Mouse (Mus musculus): ENCODE results near the gene D630045J12Rik.

The D630045J12Rik gene

DNA sequence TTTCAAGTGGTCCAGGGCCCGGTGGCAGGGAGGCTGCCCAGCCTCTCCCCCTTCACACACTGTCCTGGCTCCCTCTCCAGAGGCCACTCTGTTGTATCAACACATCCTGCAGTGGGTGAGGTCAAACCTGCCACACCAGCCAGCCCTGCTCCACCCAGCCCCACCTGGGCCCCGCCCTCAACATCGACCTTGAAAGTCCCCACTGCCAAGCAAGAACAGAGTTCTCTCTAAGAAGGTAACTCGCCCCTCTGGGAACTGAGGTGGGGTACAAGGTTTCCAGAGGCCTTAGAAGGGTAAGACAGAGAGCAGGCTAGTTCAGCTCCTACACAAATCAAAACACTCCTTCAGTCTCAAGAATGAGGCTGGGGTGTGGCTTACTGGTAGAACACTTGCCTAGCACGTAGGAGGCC lies 156.8 kb downstream of the D630045J12Rik start:
- no peak for DNase-seq (ENCODE audit: low read depth, low spot score)

DNA sequence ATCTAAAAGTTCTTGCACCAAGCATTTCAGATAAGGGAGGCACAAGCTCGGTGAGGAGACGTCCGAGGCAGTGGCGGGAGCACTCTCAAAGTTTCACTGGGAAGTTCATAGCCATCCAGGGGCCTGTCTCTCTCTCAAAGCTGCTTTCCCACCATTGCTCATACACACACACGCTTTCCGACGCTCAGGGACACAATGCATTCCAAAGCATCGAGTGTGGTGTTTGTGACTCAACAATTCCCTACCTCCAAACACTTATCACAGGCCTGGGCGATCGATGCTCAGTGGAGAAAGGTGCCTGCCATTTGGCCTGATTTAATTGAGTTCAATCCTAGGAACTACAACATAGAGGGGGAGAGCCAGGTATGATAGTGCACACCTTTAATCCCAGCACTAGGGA lies 159.1 kb downstream of the D630045J12Rik start:
- DNase-seq (ENCODE audit: low read depth, low spot score) = no peak

DNA sequence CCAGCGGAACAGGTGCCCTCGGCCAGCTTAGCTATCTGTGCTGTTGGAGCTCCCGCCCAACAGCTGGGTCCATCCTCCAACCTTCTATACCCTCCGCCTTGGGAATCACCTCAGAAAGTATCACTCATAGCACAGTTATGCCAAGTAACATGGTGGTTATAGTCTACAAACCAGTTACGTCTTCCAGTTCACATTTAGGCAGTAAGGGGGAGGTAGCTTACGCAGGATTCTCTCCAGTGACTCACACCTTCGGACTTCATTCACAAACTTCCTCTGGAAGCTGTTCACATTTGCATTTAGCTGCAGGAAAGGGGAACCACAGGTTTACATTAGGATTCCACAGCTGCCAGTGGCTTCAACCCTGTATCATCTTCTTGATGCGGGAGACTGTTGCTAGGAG lies 161.3 kb downstream of the D630045J12Rik start:
- no peak for DNase-seq (ENCODE audit: low read depth, low spot score)

DNA sequence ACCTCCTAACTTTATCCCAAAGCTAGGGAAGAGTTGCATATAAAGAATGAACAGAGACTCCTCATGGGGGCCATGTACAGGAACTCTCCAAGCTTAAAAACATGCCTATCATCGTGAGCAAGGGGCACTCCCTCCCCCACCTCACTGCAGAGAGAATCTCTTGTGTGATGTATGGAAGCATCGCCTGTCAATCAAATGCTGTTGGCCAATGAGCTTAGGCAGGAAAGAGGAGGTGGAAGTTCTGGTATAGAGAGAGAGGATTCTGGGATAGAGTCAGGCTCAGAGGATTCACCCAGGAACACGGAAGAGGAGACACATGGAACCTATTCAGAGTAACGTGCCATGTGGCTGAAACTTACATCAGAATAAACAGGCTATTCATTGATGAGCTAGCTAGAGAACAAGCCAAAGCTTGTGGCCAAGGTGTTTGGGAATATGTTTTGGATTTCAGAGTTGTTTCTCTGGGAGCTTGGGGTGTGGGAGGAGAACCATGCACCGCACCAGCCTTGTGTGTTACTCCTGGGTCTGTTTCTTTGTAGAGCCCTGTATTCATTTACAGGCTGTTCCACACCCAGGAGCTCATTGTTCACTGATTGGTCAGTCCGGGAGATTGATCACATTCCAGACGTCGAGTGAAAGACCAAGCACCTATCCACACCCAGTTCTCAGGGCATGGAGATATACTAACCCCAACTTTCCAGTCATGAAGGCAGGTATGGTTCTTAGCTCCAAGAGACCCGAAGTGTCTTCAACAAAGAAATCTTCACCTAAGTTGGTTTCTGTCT lies 166.4 kb downstream of the D630045J12Rik start:
- no peak for DNase-seq (ENCODE audit: low read depth, low spot score)

DNA sequence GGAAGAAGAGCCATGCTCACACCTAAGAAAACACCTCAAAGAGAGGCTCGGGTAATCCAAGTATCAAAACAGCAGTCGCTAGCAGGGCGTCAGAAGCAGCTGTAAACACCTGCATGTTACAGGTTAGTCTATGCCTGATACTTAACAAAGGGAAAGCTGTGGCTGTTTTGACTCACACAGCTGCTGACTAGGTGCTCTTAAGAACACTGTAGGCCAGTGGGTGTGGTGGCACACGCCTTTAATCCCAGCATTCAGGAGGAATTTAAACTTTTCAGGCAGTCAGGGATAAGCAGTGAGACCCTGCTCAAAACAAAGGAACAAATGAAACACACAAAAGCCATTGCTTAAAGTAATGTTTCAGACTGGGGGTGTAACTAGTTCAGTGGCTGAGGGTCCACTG lies 170.6 kb downstream of the D630045J12Rik start:
- no peak for DNase-seq (ENCODE audit: low read depth, low spot score)

DNA sequence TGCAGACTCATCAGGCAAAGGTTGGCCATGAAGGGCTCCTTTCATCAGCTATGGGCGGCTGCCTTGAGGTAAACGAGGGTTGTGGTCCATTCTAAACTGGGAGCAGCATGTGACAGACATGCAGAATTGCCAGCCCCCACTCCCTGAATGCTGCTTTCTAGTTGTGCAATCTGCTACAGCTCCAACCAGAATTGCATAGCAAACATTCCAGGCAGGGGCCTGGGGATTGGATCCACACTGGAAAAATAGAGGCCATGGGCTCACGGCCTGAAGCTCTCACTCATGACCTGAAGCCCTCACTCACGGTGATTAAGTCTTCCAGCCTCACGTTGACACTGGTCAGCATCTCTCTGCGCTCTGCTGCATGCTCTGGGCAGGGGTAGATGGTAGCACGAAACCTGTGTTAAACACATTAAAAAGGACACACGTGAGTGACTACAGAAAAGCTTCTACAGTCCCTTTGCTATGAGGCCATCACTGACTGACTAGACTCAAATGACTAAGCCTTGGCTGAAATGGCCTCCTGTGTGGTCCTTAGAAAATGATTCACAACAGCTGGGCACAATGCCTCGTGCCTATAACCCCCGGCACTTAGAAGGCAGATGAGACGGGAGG lies 172.0 kb downstream of the D630045J12Rik start:
- no peak for DNase-seq (ENCODE audit: low read depth, low spot score)

DNA sequence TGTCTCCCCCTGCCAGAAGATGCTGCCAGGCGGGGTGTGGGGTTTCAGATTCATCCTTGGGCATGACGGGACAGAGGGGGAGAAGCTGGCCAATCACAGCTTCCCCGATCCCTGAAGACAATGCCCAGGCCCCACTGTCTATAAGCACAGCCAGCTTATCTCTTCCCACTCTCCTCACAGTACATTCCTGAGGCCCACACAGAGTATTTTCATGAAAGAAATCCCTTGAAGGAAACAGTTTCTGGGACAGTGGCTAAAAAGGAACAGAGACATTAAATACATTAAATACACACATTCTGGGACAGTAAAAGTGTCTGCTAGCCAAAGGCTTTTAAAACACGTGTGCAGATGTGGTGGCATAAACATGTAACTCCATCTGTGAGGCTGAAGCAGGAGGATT lies 173.4 kb downstream of the D630045J12Rik start:
- DNase-seq (ENCODE audit: low read depth, low spot score) = no peak

DNA sequence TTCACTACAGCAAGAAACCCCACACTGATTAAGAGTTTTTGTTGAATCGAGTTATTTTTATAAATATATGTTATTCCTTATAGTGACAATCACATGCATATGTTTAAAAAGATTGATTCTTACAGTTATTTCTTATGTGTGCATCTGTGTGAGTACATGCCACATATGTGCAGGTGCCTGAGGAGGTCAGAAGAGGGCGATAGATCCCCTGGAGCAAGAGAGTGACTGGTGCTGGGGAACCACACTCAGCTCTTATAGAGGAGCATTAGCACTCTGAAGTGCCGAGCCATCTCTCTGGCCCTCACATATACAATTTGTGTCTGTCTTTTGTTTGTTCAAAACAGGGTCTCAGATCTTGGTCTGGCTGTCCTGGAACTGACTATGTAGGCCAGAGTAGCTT lies 180.2 kb downstream of the D630045J12Rik start:
- no peak for DNase-seq (ENCODE audit: low read depth, low spot score)

Measured in A20 (cell line).